In the genomic region with DNA sequence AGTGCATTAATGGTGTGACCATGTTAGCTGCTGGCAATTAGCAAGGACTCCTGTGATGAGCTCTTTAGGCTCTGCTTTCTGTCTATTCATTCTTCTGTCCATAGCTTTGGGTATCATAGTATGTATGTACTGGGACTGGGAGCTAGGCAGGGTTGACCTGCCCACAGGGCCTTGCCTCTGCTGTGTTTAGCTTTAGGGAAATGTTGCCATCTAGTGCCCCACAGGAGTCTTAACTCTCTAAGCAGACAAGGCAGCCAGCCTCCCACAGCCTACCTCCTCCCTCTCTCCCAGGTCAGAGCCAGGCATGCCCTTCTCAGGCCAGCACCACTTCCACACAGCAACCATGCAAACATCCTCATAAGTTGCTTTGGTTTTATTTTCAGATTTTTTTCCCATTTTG, we compare ENCODE assay signal across 1 mouse cellular context.
TF ChIP-seq lines count a peak whose summit lies in the region.

No protein-coding gene starts in this region.

TF ChIP-seq in MEL, 35 proteins besides CTCF, POLR2A, EP300 and RAD21:
- TF ChIP-seq MAX (IDR thresholded peaks at IDR 0.05; ENCODE audit: low read length) (no peak), SMC3 (IDR thresholded peaks at IDR 0.05; ENCODE audit: low read depth, low read length) (peak; percentile 64), ZC3H11A (IDR thresholded peaks at IDR 0.05; ENCODE audit: low read depth, low read length) (peak; percentile 24; the same call in 1 of the 2 replicates), ZNF384 (IDR thresholded peaks at IDR 0.05; ENCODE audit: low read depth, low read length) (no peak)
